Mouse (Mus musculus) spleen, postnatal 0 days (tissue): ENCODE measurements around the gene Pard3. TPM values are rescaled to one million over a fixed set of nuclear protein-coding genes. Genes with fewer than 3 reads are reported as not detected.

ENCODE experiments used
- polyA plus RNA-seq: library from polyadenylated mRNA; unstranded; fragments of >200 nt; fragmentation: Nextera tagmentation; extraction: Ambion mirVana; gene quantifications from 2 replicates; pipeline ENCODE4 v1.2.1, GENCODE M21; 2015

The Pard3 gene
- polyA plus RNA-seq, result 2.5 and 3.0 TPM in 2 replicates

DNA sequence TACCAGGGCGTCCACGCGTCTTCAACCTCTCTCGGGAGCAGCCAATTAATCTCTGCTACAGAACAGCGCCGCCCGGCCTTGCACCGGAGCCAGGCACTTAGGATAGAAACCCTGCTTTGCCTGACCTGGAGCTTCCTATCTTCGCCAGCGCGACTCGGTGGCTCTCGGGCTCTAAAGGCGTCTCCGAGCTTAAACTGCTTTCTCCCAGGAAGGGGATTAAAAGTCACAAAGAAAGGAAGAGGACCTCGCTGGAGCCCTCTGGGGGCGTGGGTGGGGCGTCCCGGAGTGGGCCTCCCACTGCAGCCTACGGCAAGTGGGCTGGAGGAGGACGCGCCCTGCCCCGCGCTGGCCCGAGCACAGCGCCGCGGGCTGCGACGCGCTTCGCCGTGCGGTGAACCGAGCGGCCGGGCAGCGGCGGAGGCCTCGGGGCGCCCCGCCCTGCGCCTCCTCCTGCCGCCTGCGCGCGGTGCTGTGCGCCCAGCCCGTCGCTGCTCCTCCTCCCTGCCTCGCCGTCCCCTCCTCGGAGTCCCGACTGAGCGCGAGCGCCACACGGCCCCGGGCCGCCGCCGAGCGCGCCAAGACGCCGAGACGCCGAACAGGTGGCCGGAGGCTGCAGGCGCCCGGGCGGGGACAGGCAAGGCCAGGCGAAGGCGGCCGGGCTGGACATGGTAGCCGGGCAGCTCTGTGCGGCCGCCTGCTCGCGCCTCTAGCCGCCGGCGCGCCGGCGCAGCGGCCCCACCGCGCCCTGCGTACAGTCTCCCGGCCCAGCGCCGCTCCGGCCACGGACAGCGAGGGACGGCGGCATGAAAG lies at the start of gene Pard3:
Gene Pard3, plus strand, starts transcription at position 343 of the 810 bp plus-strand sequence.

Other genes starting within 250 kb of the Pard3 start
- gene Tomm20, start 118.0 kb upstream of the Pard3 start, polyA plus RNA-seq, result 171 and 173 TPM in 2 replicates
- 21.0 TPM in 2 replicates for gene Rbm34, start 92.8 kb upstream of the Pard3 start, polyA plus RNA-seq